Mouse (Mus musculus) intestine, embryonic 14.5 days (tissue): ENCODE results near the gene Gatb. TPM values are rescaled to one million over a fixed set of nuclear protein-coding genes. Genes with fewer than 3 reads are reported as not detected.
A peak's percentile ranks its signal among the peaks of the same experiment; 100 is the strongest.

Source experiments
- ATAC-seq: fragments of 200-750 bp; cut with Nextera tagmentation; replicated peaks from 2 replicates; pipeline ENCODE4 v1.8.0; 2017; ENCODE audit warnings: low read depth, moderate number of reproducible peaks, moderate TSS enrichment, moderate library complexity; ENCODE audit not compliant: low FRiP score, low TSS enrichment
- DNase-seq: peaks from one replicate; pipeline ENCODE4 v3.0.0-alpha.2; 2018; ENCODE audit warnings: low spot score
- H3K27ac ChIP-seq: fragments of 300-500 bp; sonication (generic); 2 replicates; pipeline ENCODE4 v1.5.1; 2014; ENCODE audit warnings: low read depth, mild to moderate bottlenecking, control low read depth
- H3K27me3 ChIP-seq: fragments of 300-500 bp; sonication (generic); replicated peaks from 2 replicates; pipeline ENCODE4 v1.6.1; 2014; ENCODE audit warnings: low read length, control low read depth; ENCODE audit not compliant: control insufficient read depth, insufficient read depth
- H3K36me3 ChIP-seq: fragments of 300-500 bp; sonication (generic); 2 replicates; pipeline ENCODE4 v1.6.1; 2014; ENCODE audit warnings: low read length, control low read depth; ENCODE audit not compliant: control insufficient read depth, insufficient read depth
- H3K4me1 ChIP-seq: fragments of 300-500 bp; sonication (generic); replicated peaks from 2 replicates; pipeline ENCODE4 v1.6.1; 2014; ENCODE audit warnings: low read length, control low read depth, mixed read lengths; ENCODE audit not compliant: control insufficient read depth, insufficient read depth
- H3K4me2 ChIP-seq: fragments of 300-500 bp; sonication (generic); 2 replicates; pipeline ENCODE4 v1.6.1; 2014; ENCODE audit warnings: low read length
- H3K4me3 ChIP-seq: fragments of 300-500 bp; sonication (generic); 2 replicates; pipeline ENCODE4 v1.5.1; 2014; ENCODE audit warnings: low read depth, low read length, control low read depth, mixed read lengths
- H3K9ac ChIP-seq: fragments of 300-500 bp; sonication (generic); 2 replicates; pipeline ENCODE4 v1.6.1; 2014; ENCODE audit warnings: mild to moderate bottlenecking, low read length
- H3K9me3 ChIP-seq: fragments of 300-500 bp; sonication (generic); 2 replicates; pipeline ENCODE4 v1.6.1; 2016; ENCODE audit warnings: low read length, control low read depth; ENCODE audit not compliant: control insufficient read depth
- WGBS: fragments of 180-500 bp; shearing (Covaris S2); extraction: QIAGEN DNeasy Blood & Tissue Kit; methylation state at CpG from one replicate; pipeline ENCODE4 v1.1.7; 2014; 5-methylcytosine and 5-hydroxymethylcytosine counted together
- polyA plus RNA-seq: library from polyadenylated mRNA; unstranded; fragments of >200 nt; fragmentation: Nextera tagmentation; extraction: Ambion mirVana; gene quantifications from 2 replicates; pipeline ENCODE4 v1.2.1, GENCODE M21; 2014

The Gatb gene
- polyA plus RNA-seq = 27.2 and 30.1 TPM in 2 replicates

DNA sequence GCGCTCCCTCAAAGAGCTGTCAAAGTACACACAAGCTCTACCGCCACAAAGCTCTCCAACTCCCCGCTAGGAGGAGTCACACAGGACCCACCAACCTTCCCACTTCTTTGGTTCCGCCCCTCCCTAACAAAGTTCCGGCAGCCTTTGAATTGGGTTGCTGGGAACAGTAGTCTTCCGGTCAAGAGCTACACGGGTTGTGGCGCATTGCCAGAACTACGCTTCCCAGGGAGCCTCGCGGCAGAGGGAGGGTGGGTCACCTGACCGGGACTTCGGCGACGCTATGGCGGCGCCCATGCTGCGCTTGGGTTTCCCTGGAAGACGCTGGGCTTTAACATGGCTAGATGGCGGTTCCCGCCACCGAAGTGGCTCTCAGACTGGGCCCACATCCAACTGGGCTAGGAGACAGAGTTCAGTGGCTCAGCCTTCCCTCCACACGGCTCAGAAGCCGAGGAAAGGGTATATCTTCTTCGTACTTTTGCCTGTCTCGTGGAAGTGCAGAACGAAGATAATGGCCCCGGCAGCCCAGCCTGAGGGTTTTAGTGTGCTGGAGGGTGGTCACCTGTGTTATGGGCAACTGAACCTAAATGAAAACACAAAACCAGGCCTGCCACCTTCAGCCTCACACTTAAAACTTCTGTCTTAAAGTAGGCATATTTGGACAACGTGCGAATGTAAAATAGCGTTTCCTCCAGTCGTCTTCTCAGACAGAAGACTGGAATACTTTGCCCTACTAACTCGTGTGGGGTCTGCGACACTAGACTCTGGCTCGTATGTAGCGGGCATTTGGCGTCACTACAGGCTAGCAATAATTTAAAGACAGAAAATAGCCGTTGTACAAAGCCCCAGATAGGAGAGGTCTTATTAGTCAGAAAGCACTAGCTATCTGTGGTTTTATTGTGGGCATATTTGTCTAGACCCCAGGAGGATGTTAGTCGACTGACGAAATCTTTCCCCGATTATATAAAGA lies at the start of gene Gatb:
Gatb (plus strand) TSS at position 256 of the 967 bp plus-strand sequence.
- Histone ChIP-seq H3K9me3 (no peaks in the 10 kb centered on the region), H3K27me3 (no peaks in the 10 kb centered on the region), H3K27ac (peak within 1 kb of the TSS; percentile 55; the same call in 1 of the 2 replicates), H3K36me3 (no peaks in the 10 kb centered on the region), H3K4me1 (peaks cover 3% of the 10 kb centered on the region; the same call in 1 of the 2 replicates), H3K4me3 (peak within 1 kb of the TSS; percentile 83), H3K9ac (peak within 1 kb of the TSS; percentile 80), H3K4me2 (peak within 1 kb of the TSS; percentile 87)
- WGBS = 3% methylated on average over 41 of the region's 41 CpGs
- ATAC-seq (peak; percentile 99), DNase-seq (peak; percentile 98)

- DNase-seq (no peak), ATAC-seq (no peak)
- Histone ChIP-seq H3K36me3 (no peaks in the 10 kb centered on the region), H3K4me2 (no peak overlapping the region), H3K27me3 (no peaks in the 10 kb centered on the region), H3K4me3 (no peak overlapping the region), H3K9ac (no peak overlapping the region), H3K27ac (no peak overlapping the region), H3K9me3 (no peaks in the 10 kb centered on the region), H3K4me1 (no peaks in the 10 kb centered on the region)
- WGBS = 79% methylated on average over 8 of the region's 8 CpGs
Measured at GRCm38 (mm10) chr3:85530601-85531161, 43.2 kb upstream of the Gatb start.

GRCm38 (mm10) chr3:85532376-85532775 lies 41.5 kb upstream of the Gatb start:
- H3K9me3 ChIP-seq = no peaks in the 10 kb centered on the region
- DNase-seq (no peak), ATAC-seq (no peak)
- no peak overlapping the region for H3K4me2 ChIP-seq
- H3K4me3 ChIP-seq = no peak overlapping the region
- no peak overlapping the region for H3K9ac ChIP-seq
- H3K4me1 ChIP-seq = no peaks in the 10 kb centered on the region
- H3K27ac ChIP-seq = no peak overlapping the region
- 91% methylated on average over 3 of the region's 3 CpGs for WGBS
- no peaks in the 10 kb centered on the region for H3K36me3 ChIP-seq
- H3K27me3 ChIP-seq = no peaks in the 10 kb centered on the region

- WGBS = 80% methylated on average over 3 of the region's 3 CpGs
- DNase-seq (no peak), ATAC-seq (no peak)
- Histone ChIP-seq H3K4me2 (no peak overlapping the region), H3K9me3 (no peaks in the 10 kb centered on the region), H3K27me3 (no peaks in the 10 kb centered on the region), H3K36me3 (no peaks in the 10 kb centered on the region), H3K4me1 (no peaks in the 10 kb centered on the region), H3K27ac (no peak overlapping the region), H3K4me3 (no peak overlapping the region), H3K9ac (no peak overlapping the region)
Measured at GRCm38 (mm10) chr3:85535042-85535441, 38.9 kb upstream of the Gatb start.

DNA sequence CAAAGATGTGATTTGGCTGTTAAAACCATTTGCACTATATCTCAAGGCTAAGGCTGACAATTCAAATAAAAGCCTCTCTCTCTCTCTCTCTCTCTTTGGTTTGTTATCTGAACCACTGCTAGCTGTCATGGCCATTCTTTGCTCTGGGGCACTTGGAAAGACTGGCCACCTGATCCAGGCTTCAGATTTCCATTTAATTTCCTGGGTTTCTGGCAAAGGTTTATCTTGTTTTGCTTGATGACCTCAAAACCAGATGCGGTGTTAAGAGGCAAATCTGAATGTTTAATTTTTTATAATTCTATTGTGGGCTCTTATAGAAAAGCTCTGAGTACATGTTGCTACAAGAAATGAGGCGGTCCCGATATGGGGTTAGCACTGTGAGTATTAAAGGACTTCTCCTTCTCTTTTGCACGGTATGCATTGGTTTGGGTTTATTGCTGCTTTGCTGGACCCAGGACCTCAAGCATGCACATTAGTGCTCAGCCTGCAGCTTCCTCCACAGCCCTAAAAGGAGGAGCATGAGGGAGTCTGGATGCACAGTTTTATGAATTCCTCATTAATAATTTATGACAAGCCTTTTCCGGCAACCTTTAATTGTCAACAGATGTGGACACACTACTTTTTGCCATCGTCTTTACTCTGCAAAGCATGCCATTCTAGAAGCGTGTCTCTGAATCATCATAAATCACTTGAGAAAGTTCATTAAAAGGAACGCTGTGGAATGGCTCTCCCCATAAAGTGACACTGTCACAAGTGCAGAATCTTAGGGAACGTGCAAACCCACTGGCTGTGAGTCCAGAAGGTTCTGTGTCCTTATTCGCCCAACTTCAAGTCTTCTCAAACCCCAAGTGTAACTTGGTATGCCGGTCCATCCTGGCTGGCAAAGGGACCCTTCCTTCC lies 38.0 kb upstream of the Gatb start:
- H3K27me3 ChIP-seq = no peaks in the 10 kb centered on the region
- no peak for ATAC-seq

GRCm38 (mm10) chr3:85542765-85543164 lies 31.2 kb upstream of the Gatb start:
- DNase-seq (no peak), ATAC-seq (no peak)
- Histone ChIP-seq H3K4me2 (no peak overlapping the region), H3K36me3 (no peaks in the 10 kb centered on the region), H3K27me3 (no peaks in the 10 kb centered on the region), H3K4me1 (no peaks in the 10 kb centered on the region), H3K4me3 (no peak overlapping the region), H3K9ac (no peak overlapping the region), H3K9me3 (no peaks in the 10 kb centered on the region), H3K27ac (no peak overlapping the region)
- WGBS = 79% methylated on average over 3 of the region's 3 CpGs

More for the DNA sequence above, 38.0 kb upstream of the Gatb start:
- no peaks in the 10 kb centered on the region for H3K9me3 ChIP-seq
- H3K4me1 ChIP-seq = no peaks in the 10 kb centered on the region
- H3K9ac ChIP-seq = no peak overlapping the region
- no peaks in the 10 kb centered on the region for H3K36me3 ChIP-seq
- H3K27ac ChIP-seq = no peak overlapping the region
- 71% methylated on average over 11 of the region's 11 CpGs for WGBS
- no peak overlapping the region for H3K4me2 ChIP-seq
- DNase-seq = no peak
- H3K4me3 ChIP-seq = no peak overlapping the region

DNA sequence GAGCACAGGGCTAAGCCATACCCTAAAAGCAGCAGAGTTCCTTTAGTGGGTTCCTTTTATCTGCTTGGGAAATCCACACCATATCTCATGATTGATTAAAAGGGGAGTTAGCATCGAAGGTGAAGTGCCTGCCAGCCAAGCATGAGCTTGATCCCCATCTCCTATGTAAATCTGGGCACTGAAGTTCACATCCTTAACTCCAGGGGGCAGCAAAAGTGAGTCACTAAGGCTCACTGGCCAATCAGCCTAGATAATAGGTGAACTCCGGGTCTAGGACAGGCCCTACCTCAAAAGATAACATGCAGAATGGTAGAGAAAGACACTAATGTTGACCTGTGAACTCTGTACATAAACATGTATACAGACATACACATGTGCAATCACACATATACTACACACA lies 30.3 kb upstream of the Gatb start:
- ATAC-seq = no peak

DNA sequence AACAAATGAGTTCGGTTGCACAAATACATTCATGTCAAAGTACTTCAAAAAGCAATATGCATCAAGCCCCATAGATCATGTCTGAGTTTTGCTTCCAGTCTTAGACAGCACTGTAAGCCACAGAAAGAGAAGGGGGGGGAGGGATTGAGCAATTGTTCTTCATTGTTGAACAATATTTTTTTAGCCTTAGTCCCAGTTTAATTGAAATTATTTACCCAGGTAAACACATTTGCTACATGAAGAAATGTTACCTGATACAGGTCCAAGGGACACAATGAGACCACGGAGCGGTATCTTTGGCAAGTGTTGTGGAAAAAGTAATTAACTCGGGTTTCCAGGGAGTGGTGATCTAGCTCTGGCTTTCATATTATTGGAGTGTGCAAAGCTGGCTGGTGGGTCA lies 23.6 kb upstream of the Gatb start:
- Histone ChIP-seq H3K4me3 (no peak overlapping the region), H3K9me3 (0 out of 2 replicates have a peak, but pooled peaks cover 2% of the 10 kb centered on the region), H3K4me2 (no peak overlapping the region), H3K36me3 (no peaks in the 10 kb centered on the region), H3K27me3 (no peaks in the 10 kb centered on the region), H3K4me1 (no peaks in the 10 kb centered on the region), H3K27ac (no peak overlapping the region), H3K9ac (no peak overlapping the region)
- ATAC-seq = no peak
- no peak for DNase-seq
- WGBS = 60% methylated on average over 4 of the region's 4 CpGs

More for the DNA sequence above, 30.3 kb upstream of the Gatb start:
- no peaks in the 10 kb centered on the region for H3K36me3 ChIP-seq
- no peak overlapping the region for H3K27ac ChIP-seq
- no peak overlapping the region for H3K9ac ChIP-seq
- no peak for DNase-seq
- no peaks in the 10 kb centered on the region for H3K9me3 ChIP-seq
- no peaks in the 10 kb centered on the region for H3K27me3 ChIP-seq
- H3K4me3 ChIP-seq = no peak overlapping the region
- 54% methylated on average over 2 of the region's 2 CpGs for WGBS
- no peak overlapping the region for H3K4me2 ChIP-seq
- H3K4me1 ChIP-seq = no peaks in the 10 kb centered on the region
